ENCODE assay signal across 17 mouse cellular contexts in the genomic region with DNA sequence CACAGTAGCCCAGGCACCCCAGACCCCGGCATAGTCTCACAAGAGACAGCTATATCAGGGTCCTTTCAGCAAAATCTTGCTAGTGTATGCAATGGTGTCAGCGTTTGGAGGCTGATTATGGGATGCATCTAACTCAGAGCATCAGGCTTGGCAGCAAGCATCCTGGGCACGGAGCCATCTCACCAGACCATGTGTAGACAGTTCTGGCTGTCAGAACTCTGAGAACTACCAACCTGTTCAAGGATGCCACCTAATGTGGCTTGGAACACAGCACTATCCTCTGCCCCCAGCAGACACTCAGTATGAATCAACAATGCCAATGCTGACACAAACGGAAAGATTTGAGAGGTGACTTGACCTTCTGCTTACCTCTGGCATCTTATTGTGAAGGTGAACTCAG. TPM values are rescaled to one million over a fixed set of nuclear protein-coding genes. Genes with fewer than 3 reads are reported as not detected.
DNase-seq lines count a peak whose midpoint lies in the region; ATAC-seq lines count a peak whose summit lies in the region.
"Had no signal": no experiment of that assay in that cellular context is flagged by ENCODE, and none has a peak within 500 bp of the region (broad histone marks: within the 10 kb centered on the region; RNA-seq: fewer than 3 reads in every experiment).

No protein-coding gene starts in this region.

- peak; percentile 46 for DNase-seq in right cerebral cortex, postnatal 14 days
- no peak for DNase-seq in right cerebral cortex, adult 18-20 months
- DNase-seq in layer of hippocampus, adult 11-12 months (ENCODE audit: low spot score), result peak; percentile 51
- no peak for DNase-seq in urinary bladder, postnatal 10 days (ENCODE audit: low spot score)
- DNase-seq in hindbrain, embryonic 10.5 days (ENCODE audit: low spot score), result no peak
- DNase-seq: gastrocnemius, adult 2 months; kidney, adult 2 months; thymus, postnatal 14 days had no signal

- H3K27me3 ChIP-seq in forebrain, embryonic 15.5 days, result no peaks in the 10 kb centered on the region
- no peaks in the 10 kb centered on the region for H3K27me3 ChIP-seq in forebrain, embryonic 12.5 days
- H3K27me3 ChIP-seq in hindbrain, embryonic 10.5 days (ENCODE audit: insufficient read depth, poor library complexity, severe bottlenecking), result no peaks in the 10 kb centered on the region
- H3K27me3 ChIP-seq: hindbrain, embryonic 13.5 days had no signal

- ATAC-seq in forebrain, embryonic 15.5 days (replicated peaks), result peak; percentile 51; the same call in 1 of the 2 replicates
- no peak for ATAC-seq in forebrain, embryonic 12.5 days (ENCODE audit: low FRiP score)
- no peak for ATAC-seq in inflammation-experienced regulatory T-cells, adult 6 months
- ATAC-seq: midbrain, embryonic 16.5 days had no signal

- no peaks in the 10 kb centered on the region for H3K36me3 ChIP-seq in forebrain, embryonic 15.5 days
- H3K36me3 ChIP-seq in forebrain, embryonic 12.5 days (replicated peaks), result no peaks in the 10 kb centered on the region
- no peaks in the 10 kb centered on the region for H3K36me3 ChIP-seq in hindbrain, embryonic 10.5 days
- H3K36me3 ChIP-seq: hindbrain, embryonic 13.5 days; limb, embryonic 10.5 days had no signal

- H3K4me1 ChIP-seq in forebrain, embryonic 15.5 days, result peaks cover 5% of the 10 kb centered on the region; the same call in 1 of the 2 replicates
- H3K4me1 ChIP-seq in forebrain, embryonic 12.5 days, result no peaks in the 10 kb centered on the region
- no peaks in the 10 kb centered on the region for H3K4me1 ChIP-seq in hindbrain, embryonic 10.5 days (replicated peaks)
- H3K4me1 ChIP-seq: hindbrain, embryonic 13.5 days; limb, embryonic 10.5 days had no signal

- no peak overlapping the region for H3K27ac ChIP-seq in forebrain, embryonic 15.5 days (replicated peaks)
- no peak overlapping the region for H3K27ac ChIP-seq in forebrain, embryonic 12.5 days
- H3K27ac ChIP-seq in hindbrain, embryonic 10.5 days, result no peak overlapping the region
- H3K27ac ChIP-seq: gastrocnemius, adult 2 months; hindbrain, embryonic 13.5 days; limb, embryonic 10.5 days had no signal

- H3K9me3 ChIP-seq in forebrain, embryonic 15.5 days, result no peaks in the 10 kb centered on the region
- H3K9me3 ChIP-seq in forebrain, embryonic 12.5 days, result no peaks in the 10 kb centered on the region
- H3K9me3 ChIP-seq in hindbrain, embryonic 10.5 days, result no peaks in the 10 kb centered on the region
- H3K9me3 ChIP-seq: hindbrain, embryonic 13.5 days; limb, embryonic 10.5 days had no signal

- H3K9ac ChIP-seq in forebrain, embryonic 15.5 days (replicated peaks), result no peak overlapping the region
- H3K9ac ChIP-seq in forebrain, embryonic 12.5 days, result no peak overlapping the region
- H3K9ac ChIP-seq: hindbrain, embryonic 13.5 days had no signal

- no peak overlapping the region for H3K4me2 ChIP-seq in forebrain, embryonic 15.5 days (replicated peaks)
- no peak overlapping the region for H3K4me2 ChIP-seq in forebrain, embryonic 12.5 days
- H3K4me2 ChIP-seq: heart, embryonic 11.5 days; hindbrain, embryonic 13.5 days had no signal

- H3K4me3 ChIP-seq in forebrain, embryonic 15.5 days, result no peak overlapping the region
- no peak overlapping the region for H3K4me3 ChIP-seq in forebrain, embryonic 12.5 days (replicated peaks)
- no peak overlapping the region for H3K4me3 ChIP-seq in hindbrain, embryonic 10.5 days
- H3K4me3 ChIP-seq: gastrocnemius, adult 2 months; hindbrain, embryonic 13.5 days; limb, embryonic 10.5 days had no signal

- WGBS in forebrain, embryonic 15.5 days, result 63% methylated on average over 4 of the region's 4 CpGs
- 82% methylated on average over 4 of the region's 4 CpGs for WGBS in forebrain, embryonic 12.5 days
- 84% methylated on average over 4 of the region's 4 CpGs for WGBS in hindbrain, embryonic 10.5 days

RNA-seq across cellular contexts. Expression of gene Olfr1357, which starts 12.3 kb away (rescaled TPM):
- not detected in 2 replicates for polyA plus RNA-seq in forebrain, embryonic 15.5 days (2015; fragmentation: Nextera tagmentation; extraction: Ambion mirVana)
- not detected in 2 replicates for polyA plus RNA-seq in forebrain, embryonic 12.5 days (2016; fragmentation: Nextera tagmentation; extraction: Ambion mirVana)
- not detected for polyA plus RNA-seq in inflammation-experienced regulatory T-cells, adult 6 months (2017; shearing (Covaris generic))
- polyA plus RNA-seq in hindbrain, embryonic 10.5 days (2016; fragmentation: Nextera tagmentation; extraction: Ambion mirVana), result not detected in 2 replicates
- polyA plus RNA-seq: heart, embryonic 11.5 days; hindbrain, embryonic 13.5 days; kidney, adult 2 months; limb, embryonic 10.5 days; liver, embryonic 16.5 days; midbrain, embryonic 16.5 days; neural tube, embryonic 14.5 days had no signal

RNA-seq across cellular contexts. Expression of gene Syde1, which starts 38.4 kb away (rescaled TPM):
- 3.6 TPM in 2 replicates for polyA plus RNA-seq in forebrain, embryonic 15.5 days (2015; fragmentation: Nextera tagmentation; extraction: Ambion mirVana)
- 8.3 and 8.5 TPM in 2 replicates for polyA plus RNA-seq in forebrain, embryonic 12.5 days (2016; fragmentation: Nextera tagmentation; extraction: Ambion mirVana)
- under 1 TPM in 2 of 3 experiments, not detected in 1; 0.60 to 0.83 TPM for polyA plus RNA-seq in inflammation-experienced regulatory T-cells, adult 6 months (2017; shearing (Covaris generic))
- polyA plus RNA-seq in hindbrain, embryonic 10.5 days (2016; fragmentation: Nextera tagmentation; extraction: Ambion mirVana), result 12.2 TPM in 2 replicates

RNA-seq across cellular contexts. Expression of gene Ilvbl, which starts 56.0 kb away (rescaled TPM):
- polyA plus RNA-seq in forebrain, embryonic 15.5 days (2015; fragmentation: Nextera tagmentation; extraction: Ambion mirVana), result 39.7 and 40.6 TPM in 2 replicates
- 39.0 and 39.3 TPM in 2 replicates for polyA plus RNA-seq in forebrain, embryonic 12.5 days (2016; fragmentation: Nextera tagmentation; extraction: Ambion mirVana)
- 10 to 100 TPM; 52.8 to 69.0 (median 58.9) TPM for polyA plus RNA-seq in inflammation-experienced regulatory T-cells, adult 6 months (2017; shearing (Covaris generic))
- 35.5 and 48.0 TPM in 2 replicates for polyA plus RNA-seq in hindbrain, embryonic 10.5 days (2016; fragmentation: Nextera tagmentation; extraction: Ambion mirVana)

Comparison
In these comparisons a context has a peak if more than half of its experiments do, and no peak if none do; other contexts are left out.
1. DNase-seq: peak in right cerebral cortex, postnatal 14 days (single experiment) and layer of hippocampus, adult 11-12 months (single experiment); none in right cerebral cortex, adult 18-20 months (single experiment), urinary bladder, postnatal 10 days (single experiment) and hindbrain, embryonic 10.5 days (single experiment).